Mouse (Mus musculus) ZHBTc4 (cell line): ENCODE results near the gene Ppp1r14a.

Experiments used
- DNase-seq: peaks from one replicate; pipeline ENCODE4 v3.0.0-alpha.2; 2011; ENCODE audit warnings: low read depth, low spot score

Gene Ppp1r14a

GRCm38 (mm10) chr7:29288942-29289638 lies at the start of gene Ppp1r14a:
Gene Ppp1r14a (plus strand): TSS chr7:29289308.
- DNase-seq, result peak; percentile 87

GRCm38 (mm10) chr7:29244732-29245416 lies 44.2 kb upstream of the Ppp1r14a start:
- DNase-seq, result peak; percentile 81

- DNase-seq, result no peak
Observed at GRCm38 (mm10) chr7:29246015-29246414, 43.1 kb upstream of the Ppp1r14a start.

GRCm38 (mm10) chr7:29246619-29247313 lies 42.3 kb upstream of the Ppp1r14a start:
- DNase-seq, result no peak

- DNase-seq, result peak; percentile 94
Observed at GRCm38 (mm10) chr7:29247314-29247700, 41.8 kb upstream of the Ppp1r14a start.

GRCm38 (mm10) chr7:29247706-29248105 lies 41.4 kb upstream of the Ppp1r14a start:
- peak; percentile 58 for DNase-seq

- peak; percentile 79 for DNase-seq
Observed at GRCm38 (mm10) chr7:29248261-29248841, 40.8 kb upstream of the Ppp1r14a start, which contains the start of gene 2200002D01Rik. Gene 2200002D01Rik (minus strand): TSS chr7:29248466.

- DNase-seq, result no peak
Observed at GRCm38 (mm10) chr7:29251166-29251565, 37.9 kb upstream of the Ppp1r14a start.

GRCm38 (mm10) chr7:29253842-29254241 lies 35.3 kb upstream of the Ppp1r14a start:
- no peak for DNase-seq

GRCm38 (mm10) chr7:29255875-29256274 lies 33.2 kb upstream of the Ppp1r14a start:
- DNase-seq, result no peak

GRCm38 (mm10) chr7:29257368-29257767 lies 31.7 kb upstream of the Ppp1r14a start:
- no peak for DNase-seq

- no peak for DNase-seq
Observed at GRCm38 (mm10) chr7:29259781-29260730, 29.1 kb upstream of the Ppp1r14a start.

- no peak for DNase-seq
Observed at GRCm38 (mm10) chr7:29262151-29262550, 27.0 kb upstream of the Ppp1r14a start.

GRCm38 (mm10) chr7:29263831-29264230 lies 25.3 kb upstream of the Ppp1r14a start:
- DNase-seq, result no peak

- DNase-seq, result no peak
Observed at GRCm38 (mm10) chr7:29265636-29266035, 23.5 kb upstream of the Ppp1r14a start.

- no peak for DNase-seq
Observed at GRCm38 (mm10) chr7:29266931-29267330, 22.2 kb upstream of the Ppp1r14a start.

GRCm38 (mm10) chr7:29270445-29270844 lies 18.7 kb upstream of the Ppp1r14a start:
- no peak for DNase-seq

- no peak for DNase-seq
Observed at GRCm38 (mm10) chr7:29271687-29272465, 17.2 kb upstream of the Ppp1r14a start.

GRCm38 (mm10) chr7:29276715-29277114 lies 12.4 kb upstream of the Ppp1r14a start:
- DNase-seq, result no peak

- no peak for DNase-seq
Observed at GRCm38 (mm10) chr7:29277510-29277909, 11.6 kb upstream of the Ppp1r14a start.
